Mouse (Mus musculus) thymus, postnatal 10 days (tissue): Measurements from ENCODE around the gene Cdk20.

Source experiments
- DNase-seq, 2 experiments: peaks; one replicate each; pipeline ENCODE4 v3.0.0; 2021; ENCODE audit warnings: low spot score in 2 of 2

The Cdk20 gene

GRCm38 (mm10) chr13:64432017-64432995, at the start of gene Cdk20:
Gene Cdk20 (plus strand): TSS chr13:64432314.
- peak; percentile 80 to 90 for DNase-seq

DNA sequence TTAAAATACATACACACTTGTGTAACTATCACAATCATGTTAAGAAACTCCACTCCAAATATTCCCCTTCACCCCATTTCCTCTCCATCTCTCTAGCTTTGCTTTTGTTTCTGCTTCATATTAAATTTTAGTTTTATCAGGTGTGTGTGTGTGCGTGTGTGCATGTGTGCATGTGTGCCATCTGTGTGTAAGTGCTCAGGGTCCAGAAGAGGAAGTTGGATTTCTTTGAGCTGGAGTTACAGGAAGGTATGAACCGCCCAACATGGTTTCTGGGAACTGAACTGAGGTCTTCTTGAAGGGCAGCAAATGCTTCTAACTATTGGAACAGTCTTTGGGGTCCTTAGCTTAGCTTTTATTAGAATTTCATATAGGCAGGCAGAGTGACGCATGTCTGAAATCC, 47.2 kb upstream of the Cdk20 start:
- DNase-seq: no peak

DNA sequence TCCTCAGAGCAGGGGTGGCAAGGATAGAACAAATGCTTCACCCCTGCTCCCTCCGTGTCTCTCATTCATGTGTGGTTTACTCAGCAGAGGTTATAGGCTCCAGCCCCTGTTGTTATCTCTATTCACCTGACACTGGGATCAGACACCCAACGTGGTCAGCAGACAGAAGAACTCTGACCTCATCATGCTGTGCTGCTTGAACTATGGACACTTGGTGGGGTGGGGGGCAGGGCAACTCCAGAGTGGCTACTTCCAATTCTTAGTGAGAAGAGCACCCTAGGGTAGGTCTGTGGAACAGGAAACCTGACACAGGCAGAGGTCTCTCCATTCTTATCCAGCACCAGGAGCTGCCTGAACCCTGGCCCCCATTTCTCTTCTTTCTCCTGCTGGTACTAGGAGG, 46.1 kb upstream of the Cdk20 start:
- no peak for DNase-seq

GRCm38 (mm10) chr13:64388415-64388814, 43.7 kb upstream of the Cdk20 start:
- DNase-seq: no peak

DNA sequence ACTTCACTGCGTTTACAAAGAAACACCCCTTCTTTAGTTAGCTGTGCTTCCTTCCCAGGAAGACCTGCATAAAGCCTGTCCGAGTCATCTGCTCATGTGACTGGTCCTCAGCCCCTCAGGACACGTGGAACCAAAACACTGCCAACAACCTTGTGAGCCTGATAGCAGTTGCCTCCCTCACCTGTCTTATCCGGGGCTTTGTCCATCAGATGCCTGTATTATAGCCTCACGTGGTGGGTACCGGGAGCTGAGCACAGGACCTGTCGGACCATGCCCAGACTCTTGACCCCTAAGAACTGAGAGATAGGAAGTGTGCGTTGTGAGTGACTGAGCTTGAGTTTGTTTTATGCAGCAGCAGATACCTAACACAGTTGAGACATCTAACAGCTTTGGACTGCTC, 35.1 kb upstream of the Cdk20 start:
- DNase-seq: no peak

DNA sequence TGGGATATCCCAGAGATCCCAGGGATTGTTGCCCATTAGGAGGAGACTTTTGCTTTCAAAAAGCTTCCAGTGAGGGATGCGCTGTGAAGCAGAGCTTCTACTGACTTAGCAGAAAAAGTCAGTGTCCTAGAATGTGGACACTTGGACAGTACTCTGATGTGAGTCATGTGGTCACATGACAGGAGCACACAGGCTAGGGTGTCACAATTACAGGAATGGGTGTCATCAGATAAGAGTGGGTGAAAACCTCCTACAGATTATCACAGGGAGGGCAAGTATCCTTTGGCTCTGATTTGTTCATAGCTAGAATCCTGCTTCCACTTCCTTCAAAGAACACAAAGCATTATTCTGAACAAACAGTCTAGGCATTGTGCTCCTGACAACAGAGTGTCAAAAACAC, 34.0 kb upstream of the Cdk20 start:
- DNase-seq: no peak

- no peak for DNase-seq
These were observed 32.2 kb upstream of the Cdk20 start for GRCm38 (mm10) chr13:64399906-64400305.

- DNase-seq: no peak
These were observed 31.2 kb upstream of the Cdk20 start for GRCm38 (mm10) chr13:64400801-64401361.

DNA sequence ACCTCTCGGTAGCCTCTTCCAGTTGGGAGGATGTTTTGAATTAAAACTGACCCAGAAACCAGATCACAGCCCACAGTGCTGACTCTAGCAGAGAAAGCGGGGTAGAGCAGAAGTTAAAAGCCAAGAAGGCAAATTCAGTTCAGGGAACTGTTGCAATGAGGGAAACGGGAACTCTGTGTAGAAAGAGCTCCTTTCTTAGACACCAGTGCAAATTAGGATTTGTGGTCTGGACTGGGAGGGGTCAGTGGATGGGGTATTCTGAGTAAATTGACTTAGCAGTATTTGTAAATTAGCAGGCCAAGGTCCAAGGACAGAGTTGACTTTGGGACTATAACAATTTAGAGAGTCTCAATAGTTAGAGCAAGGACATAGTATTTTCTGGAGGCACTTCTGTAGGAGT, 30.1 kb upstream of the Cdk20 start:
- no peak for DNase-seq

DNA sequence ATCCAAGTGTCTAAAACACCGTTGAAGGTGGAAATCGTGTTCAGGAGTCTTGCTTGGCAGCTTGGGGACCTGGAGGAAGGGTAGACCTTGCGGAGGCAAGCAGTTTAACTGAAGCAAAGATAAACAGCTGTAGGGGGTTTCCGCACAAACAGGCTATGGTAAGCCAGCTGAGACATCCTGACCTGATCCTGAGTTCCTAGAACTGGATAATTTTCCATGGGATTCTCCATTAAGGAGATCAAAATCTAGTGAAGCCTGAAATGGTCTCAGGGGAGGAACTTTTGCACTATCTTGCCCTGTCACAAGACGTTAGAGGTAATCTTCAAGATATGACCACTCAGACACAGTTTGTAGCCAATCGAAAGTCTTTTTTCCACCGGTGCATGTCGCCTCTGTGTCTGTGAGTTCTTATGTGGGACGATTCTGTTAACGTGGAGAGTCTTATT, 29.6 kb upstream of the Cdk20 start:
- no peak for DNase-seq

DNA sequence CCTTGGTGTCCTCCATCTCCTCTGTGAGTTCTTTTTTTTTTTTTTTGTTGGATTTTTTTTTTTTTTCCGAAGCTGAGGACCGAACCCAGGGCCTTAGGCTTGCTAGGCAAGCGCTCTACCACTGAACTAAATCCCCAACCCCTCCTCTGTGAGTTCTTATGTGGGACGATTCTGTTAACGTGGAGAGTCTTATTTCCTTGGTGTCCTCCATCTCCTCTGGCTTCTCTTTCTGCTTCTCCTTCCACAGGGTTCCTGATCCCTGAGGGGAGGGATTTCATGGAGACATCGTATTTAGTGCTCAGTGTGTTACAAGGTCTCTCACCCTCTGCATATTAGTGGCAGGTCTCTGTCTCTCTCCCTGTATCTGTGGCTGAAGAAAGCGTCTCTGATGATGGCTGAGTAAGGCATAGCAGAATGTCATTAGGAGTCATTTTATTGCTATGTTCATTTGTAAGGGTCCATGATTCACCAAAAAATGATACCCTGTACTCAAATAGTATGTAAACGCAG, 29.1 kb upstream of the Cdk20 start:
- no peak for DNase-seq

- DNase-seq: no peak
These were observed 28.6 kb upstream of the Cdk20 start for GRCm38 (mm10) chr13:64403519-64403918.

DNA sequence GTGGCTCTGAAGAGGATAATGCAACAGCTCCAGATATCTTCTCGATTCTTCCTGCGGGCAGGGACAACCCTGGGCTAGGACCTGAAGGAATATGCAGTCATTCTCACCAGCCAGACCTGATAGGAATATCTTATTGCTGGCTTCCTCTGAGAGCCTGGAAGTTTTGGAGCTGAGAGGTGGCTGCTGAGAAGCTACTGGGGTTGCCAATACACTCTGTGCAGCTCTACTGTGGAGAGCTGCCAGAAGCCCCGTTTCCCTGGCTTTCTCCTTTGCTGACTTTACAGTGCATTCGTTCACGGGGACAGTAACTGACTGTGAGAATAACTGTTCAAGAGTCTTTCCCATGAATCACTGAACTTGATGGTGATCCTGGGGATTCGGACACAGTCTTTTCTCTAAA, 26.6 kb upstream of the Cdk20 start:
- no peak for DNase-seq

DNA sequence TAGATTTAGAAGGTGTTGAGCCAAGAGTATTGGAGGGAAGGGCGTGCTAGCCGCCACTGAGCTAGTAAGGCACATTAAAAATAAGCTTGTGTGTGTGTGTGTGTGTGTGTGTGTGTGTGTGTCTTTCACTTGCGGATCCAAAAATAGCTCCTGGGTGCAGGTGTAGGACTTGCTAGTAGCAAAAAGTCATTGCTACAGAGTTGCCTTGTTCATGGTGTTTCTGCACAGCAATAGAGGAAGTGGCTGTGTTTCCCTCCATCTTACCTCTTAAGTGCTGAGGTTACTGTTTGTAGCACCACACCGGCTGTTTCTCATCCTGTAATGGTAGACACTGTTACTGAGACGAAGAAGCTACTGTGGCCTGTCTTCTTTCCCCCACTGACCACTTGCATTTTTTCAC, 24.1 kb upstream of the Cdk20 start:
- peak; percentile 52 to 59 for DNase-seq

DNA sequence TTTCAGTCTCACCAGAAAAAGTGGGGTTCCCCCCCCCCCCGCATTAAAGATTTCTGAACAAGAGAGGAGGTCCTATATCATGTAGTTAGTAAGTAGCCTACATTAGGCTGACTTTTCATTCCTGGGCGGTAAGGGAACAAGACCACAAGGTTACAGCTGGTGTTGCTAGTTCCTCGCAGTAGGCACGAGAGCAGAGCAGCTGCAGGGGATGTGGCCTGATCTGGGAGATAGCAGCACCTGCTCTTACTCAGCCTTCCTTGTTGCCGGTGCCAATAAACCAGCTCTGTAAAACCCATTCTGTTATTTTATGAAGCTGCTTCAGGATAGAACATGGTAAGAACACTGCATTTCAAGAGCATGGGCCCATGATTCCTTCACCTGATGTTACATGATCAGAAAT, 21.5 kb upstream of the Cdk20 start:
- peak; percentile 68 to 78 for DNase-seq

GRCm38 (mm10) chr13:64411282-64411681, 20.8 kb upstream of the Cdk20 start:
- DNase-seq: no peak

DNA sequence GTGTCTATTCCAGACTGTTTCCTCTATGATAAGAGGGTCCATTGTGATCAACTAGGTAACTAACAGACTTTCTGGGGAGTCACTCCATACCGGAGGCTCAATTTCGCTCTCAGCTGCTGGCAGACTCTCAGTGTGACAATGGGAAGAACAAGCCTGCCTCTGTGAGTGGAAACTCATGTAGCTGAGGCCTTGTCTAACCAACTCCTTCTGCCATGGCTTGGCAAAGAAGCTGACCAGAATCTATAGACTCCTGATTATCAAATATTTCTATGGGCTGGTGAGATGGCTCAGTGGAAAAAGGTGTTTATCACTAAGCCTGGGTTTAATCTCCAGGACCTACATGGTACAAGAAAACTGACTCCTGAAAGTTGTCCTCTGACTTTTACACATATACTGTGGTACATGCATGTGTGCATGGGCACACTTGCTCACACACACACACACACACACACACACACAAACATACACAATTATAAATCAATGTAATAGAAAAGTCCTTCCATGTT, 19.3 kb upstream of the Cdk20 start:
- DNase-seq: no peak

GRCm38 (mm10) chr13:64415659-64416058, 16.5 kb upstream of the Cdk20 start:
- peak; percentile 41 to 52 for DNase-seq

DNA sequence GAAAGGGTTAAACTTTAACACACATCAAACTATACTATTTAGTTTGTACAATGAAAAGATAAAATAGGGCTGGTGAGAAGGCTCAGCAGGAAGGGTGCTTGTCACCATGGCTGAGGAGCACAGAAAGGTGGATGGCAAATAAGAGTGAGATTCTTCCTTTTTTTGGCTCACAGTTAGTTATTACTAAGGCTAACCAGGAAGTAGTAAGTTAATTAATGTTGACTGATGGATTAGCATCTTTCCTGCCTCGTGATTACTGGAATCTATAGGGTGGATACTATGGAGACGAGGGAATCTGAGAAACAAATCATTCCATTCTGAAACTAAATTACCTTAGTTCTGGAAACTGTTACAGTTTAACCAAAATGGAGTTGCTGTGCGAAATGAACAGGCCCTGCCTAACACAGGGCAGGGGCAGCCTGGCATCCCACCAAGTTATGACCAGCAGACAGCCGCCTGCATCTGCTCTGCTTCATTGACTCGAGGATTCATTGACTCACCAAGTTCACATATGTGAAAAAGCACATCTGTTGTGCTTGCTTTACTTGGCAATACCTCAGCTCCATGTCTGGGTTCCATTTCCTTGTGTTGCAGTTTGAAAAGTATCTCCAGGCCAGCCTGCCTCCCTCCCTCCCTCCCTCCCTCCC, 15.0 kb upstream of the Cdk20 start:
- no peak for DNase-seq

DNA sequence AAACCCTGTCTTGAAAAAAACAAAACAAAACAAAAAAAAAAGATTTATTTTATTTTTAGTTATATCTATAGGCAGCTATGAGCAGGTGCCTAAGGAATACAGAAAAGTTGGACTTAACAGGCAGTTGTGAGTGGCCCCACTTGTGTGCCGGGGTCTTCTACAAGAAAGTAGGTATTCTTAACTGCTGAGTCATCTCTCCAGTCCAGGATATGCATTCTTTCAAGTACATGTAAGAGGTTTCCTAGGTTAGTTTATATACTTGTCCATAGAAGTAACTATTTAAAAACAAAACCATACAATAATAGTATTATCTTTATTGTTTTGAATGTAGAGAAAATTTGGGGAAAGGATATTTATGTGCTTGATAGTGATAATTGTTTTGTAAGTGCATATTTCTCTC, 11.3 kb upstream of the Cdk20 start:
- no peak for DNase-seq

GRCm38 (mm10) chr13:64421386-64421785, 10.7 kb upstream of the Cdk20 start:
- no peak for DNase-seq

- DNase-seq: peak; percentile 39 to 44
These were observed 10.0 kb upstream of the Cdk20 start for GRCm38 (mm10) chr13:64421952-64422606.
